Mouse (Mus musculus): ENCODE measurements around the gene Kidins220. TPM values are rescaled to one million over a fixed set of nuclear protein-coding genes. Genes with fewer than 3 reads are reported as not detected.

Kidins220 gene
- total and polyA plus RNA-seq, 2 experiments from 2014 or later = 79.6 to 199 TPM

DNA sequence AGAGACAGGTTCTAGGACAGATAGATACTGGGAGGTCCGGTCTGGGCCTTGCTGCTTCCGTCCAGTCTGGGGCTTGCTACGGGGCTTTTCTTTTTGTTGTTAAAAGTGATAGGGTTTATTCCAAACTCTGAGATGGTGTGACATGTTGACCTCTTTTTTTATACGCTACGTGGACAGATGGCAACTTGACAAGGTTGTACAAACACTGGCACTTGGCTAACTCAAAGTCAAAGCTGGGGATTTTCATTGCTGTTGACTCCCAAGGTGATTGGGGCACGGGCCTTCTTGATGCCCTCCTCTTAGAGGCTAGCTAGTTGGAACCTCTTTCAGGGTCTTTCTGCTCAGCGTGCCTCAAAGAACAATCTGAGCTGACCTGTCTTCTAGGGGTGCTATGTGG is 136.0 kb downstream of the Kidins220 start:
- Histone ChIP-seq H3K4me2 (ENCODE audit: low read depth, low read length) (no peak overlapping the region), H3K9me3 (ENCODE audit: low read length) (no peaks in the 10 kb centered on the region), H3K27me3 (ENCODE audit: insufficient read depth, low read length) (no peaks in the 10 kb centered on the region), H3K27ac (no peak overlapping the region), H3K4me3 (ENCODE audit: low read length) (no peak overlapping the region), H3K4me1 (ENCODE audit: insufficient read depth, low read length) (no peaks in the 10 kb centered on the region), H3K36me3 (ENCODE audit: insufficient read depth, low read length) (no peaks in the 10 kb centered on the region), H3K9ac (replicated peaks; ENCODE audit: low read length) (no peak overlapping the region)
- no peak for TF ChIP-seq CTCF (IDR thresholded peaks at IDR 0.05; ENCODE audit: low read depth)
- ATAC-seq (no peak), DNase-seq (ENCODE audit: low spot score) (no peak)
- WGBS = 78% methylated on average over 7 of the region's 7 CpGs

Other genes starting within 250 kb of the Kidins220 start
- 60.2 and 67.7 TPM in 2 replicates for gene Mboat2, start 144.0 kb upstream of the Kidins220 start, total RNA-seq (2014; rRNA removed)
- gene Mboat2, start 144.0 kb upstream of the Kidins220 start, polyA plus RNA-seq (2015; fragmentation: Nextera tagmentation; extraction: Ambion mirVana) = 73.0 and 77.0 TPM in 2 replicates
- 202 and 242 TPM in 2 replicates for gene Id2, start 122.2 kb downstream of the Kidins220 start, total RNA-seq (2014; rRNA removed)
- gene Id2, start 122.2 kb downstream of the Kidins220 start, polyA plus RNA-seq (2015; fragmentation: Nextera tagmentation; extraction: Ambion mirVana) = 518 and 585 TPM in 2 replicates

Data from hindbrain, postnatal 0 days (tissue).